12 mouse cellular contexts compared by ENCODE assay signal in the genomic region with DNA sequence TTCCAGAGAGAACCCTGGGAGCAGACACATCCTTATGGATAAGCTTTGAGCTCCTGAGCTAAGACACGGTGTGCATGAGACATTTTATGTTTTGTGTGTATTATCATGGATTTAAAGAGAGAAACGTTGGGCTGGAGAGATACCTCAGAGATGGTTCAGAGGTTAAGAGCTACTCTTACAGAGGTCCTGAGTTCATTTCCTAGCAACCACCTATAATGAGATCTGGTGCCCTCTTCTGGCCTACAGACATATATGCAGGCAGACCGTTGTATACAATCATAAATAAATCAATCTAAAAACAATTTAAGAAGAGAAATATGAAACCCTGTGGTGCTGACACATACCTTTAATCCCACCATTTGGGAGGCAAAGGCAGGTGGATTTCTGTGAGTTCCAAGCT. TPM values are rescaled to one million over a fixed set of nuclear protein-coding genes. Genes with fewer than 3 reads are reported as not detected.
A peak's percentile ranks its signal among the peaks of the same experiment; 100 is the strongest.
DNase-seq lines count a peak whose midpoint lies in the region; ATAC-seq and TF ChIP-seq lines count a peak whose summit lies in the region.
"Had no signal": no experiment of that assay in that cellular context is flagged by ENCODE, and none has a peak within 500 bp of the region (broad histone marks: within the 10 kb centered on the region; RNA-seq: fewer than 3 reads in every experiment).

No protein-coding gene starts in this region.

- ATAC-seq in hindbrain, postnatal 0 days = no peak
- ATAC-seq in hindbrain, embryonic 16.5 days = no peak

- no peaks in the 10 kb centered on the region for H3K9me3 ChIP-seq in hindbrain, postnatal 0 days (ENCODE audit: low read length)
- no peaks in the 10 kb centered on the region for H3K9me3 ChIP-seq in hindbrain, embryonic 16.5 days (ENCODE audit: control insufficient read depth, low read length)

- H3K4me1 ChIP-seq in hindbrain, postnatal 0 days (ENCODE audit: insufficient read depth, low read length) = no peaks in the 10 kb centered on the region
- peaks cover 7% of the 10 kb centered on the region for H3K4me1 ChIP-seq in hindbrain, embryonic 16.5 days (ENCODE audit: control insufficient read depth, insufficient read depth, low read depth, low read length)
- peaks cover 5% of the 10 kb centered on the region for H3K4me1 ChIP-seq in cortical plate, adult 2 months (ENCODE audit: control insufficient read depth, insufficient read depth, low read length)

- no peak overlapping the region for H3K4me3 ChIP-seq in hindbrain, postnatal 0 days (ENCODE audit: low read length)
- H3K4me3 ChIP-seq in hindbrain, embryonic 16.5 days (ENCODE audit: low read length) = no peak overlapping the region
- no peak overlapping the region for H3K4me3 ChIP-seq in cortical plate, adult 2 months (ENCODE audit: insufficient read depth, low read length)

- H3K36me3 ChIP-seq in hindbrain, postnatal 0 days (ENCODE audit: insufficient read depth, low read length) = no peaks in the 10 kb centered on the region
- H3K36me3 ChIP-seq in hindbrain, embryonic 16.5 days (ENCODE audit: control insufficient read depth, insufficient read depth, low read length) = no peaks in the 10 kb centered on the region

- TF ChIP-seq CTCF in hindbrain, postnatal 0 days (IDR thresholded peaks at IDR 0.05; ENCODE audit: low read depth) = peak; percentile 55
- 0 out of 2 replicates have a peak, but pooled peaks have one; percentile 16 for TF ChIP-seq CTCF in cortical plate, adult 2 months (IDR thresholded peaks at IDR 0.05; ENCODE audit: extremely low read depth, insufficient read depth, low read length)

- H3K9ac ChIP-seq in hindbrain, postnatal 0 days (replicated peaks; ENCODE audit: low read length) = no peak overlapping the region
- H3K9ac ChIP-seq in hindbrain, embryonic 16.5 days (ENCODE audit: low read depth, low read length) = no peak overlapping the region

- no peaks in the 10 kb centered on the region for H3K27me3 ChIP-seq in hindbrain, postnatal 0 days (ENCODE audit: insufficient read depth, low read length)
- peaks cover 11% of the 10 kb centered on the region for H3K27me3 ChIP-seq in hindbrain, embryonic 16.5 days (replicated peaks; ENCODE audit: control insufficient read depth, insufficient read depth, low read length)

- DNase-seq in hindbrain, postnatal 0 days (ENCODE audit: low spot score) = peak; percentile 28
- peak; percentile 41 for DNase-seq in thymus, postnatal 14 days
- no peak for DNase-seq in thymus, adult 18-20 months
- no peak for DNase-seq in retina, embryonic 14.5 days (ENCODE audit: low spot score)
- DNase-seq in spleen, adult 18-20 months = no peak
- DNase-seq: adrenal gland, postnatal 25 days; cerebellum, adult 11-12 months; kidney, adult 11 months; lung, postnatal 14 days had no signal

- WGBS in hindbrain, postnatal 0 days = 8% methylated on average over 3 of the region's 3 CpGs
- 7% methylated on average over 3 of the region's 3 CpGs for WGBS in hindbrain, embryonic 16.5 days

- no peak for TF ChIP-seq POLR2A in cortical plate, adult 2 months (IDR thresholded peaks at IDR 0.05; ENCODE audit: extremely low read depth, insufficient read depth, low read length)

- no peak overlapping the region for H3K4me2 ChIP-seq in hindbrain, postnatal 0 days (ENCODE audit: low read depth, low read length)
- H3K4me2 ChIP-seq in hindbrain, embryonic 16.5 days (ENCODE audit: low read length) = no peak overlapping the region

- H3K27ac ChIP-seq in hindbrain, postnatal 0 days = no peak overlapping the region
- H3K27ac ChIP-seq in hindbrain, embryonic 16.5 days (ENCODE audit: low read depth, low read length) = no peak overlapping the region
- H3K27ac ChIP-seq in cortical plate, adult 2 months (ENCODE audit: insufficient read depth, low read length) = no peak overlapping the region

RNA-seq across cellular contexts. Expression of a gene that starts 23.7 kb away (rescaled TPM):
- total RNA-seq in hindbrain, postnatal 0 days (2014; rRNA removed) = 26.2 and 27.2 TPM in 2 replicates
- polyA plus RNA-seq in hindbrain, postnatal 0 days (2015; fragmentation: Nextera tagmentation; extraction: Ambion mirVana) = 18.9 and 22.1 TPM in 2 replicates
- 25.4 and 27.0 TPM in 2 replicates for polyA plus RNA-seq in hindbrain, embryonic 16.5 days (2015; fragmentation: Nextera tagmentation; extraction: Ambion mirVana)
- 77.9 and 152 TPM in 2 replicates for polyA plus RNA-seq in cortical plate, adult 2 months (2012; rRNA removed)

RNA-seq across cellular contexts. Expression of a gene that starts 34.5 kb away (rescaled TPM):
- total RNA-seq in hindbrain, postnatal 0 days (2014; rRNA removed) = 82.0 and 106 TPM in 2 replicates
- 69.0 and 78.7 TPM in 2 replicates for polyA plus RNA-seq in hindbrain, postnatal 0 days (2015; fragmentation: Nextera tagmentation; extraction: Ambion mirVana)
- 74.4 and 81.7 TPM in 2 replicates for polyA plus RNA-seq in hindbrain, embryonic 16.5 days (2015; fragmentation: Nextera tagmentation; extraction: Ambion mirVana)
- polyA plus RNA-seq in cortical plate, adult 2 months (2012; rRNA removed) = 83.8 and 85.3 TPM in 2 replicates
- polyA plus RNA-seq: heart, embryonic 14.5 days had no signal

RNA-seq across cellular contexts. Expression of a gene that starts 46.2 kb away (rescaled TPM):
- 118 and 126 TPM in 2 replicates for total RNA-seq in hindbrain, postnatal 0 days (2014; rRNA removed)
- polyA plus RNA-seq in hindbrain, postnatal 0 days (2015; fragmentation: Nextera tagmentation; extraction: Ambion mirVana) = 40.6 and 41.9 TPM in 2 replicates
- polyA plus RNA-seq in hindbrain, embryonic 16.5 days (2015; fragmentation: Nextera tagmentation; extraction: Ambion mirVana) = 48.3 and 54.3 TPM in 2 replicates
- polyA plus RNA-seq in cortical plate, adult 2 months (2012; rRNA removed) = 72.8 and 73.0 TPM in 2 replicates

Comparison
In these comparisons a context has a peak if more than half of its experiments do, and no peak if none do; other contexts are left out.
1. DNase-seq: peak in hindbrain, postnatal 0 days (single experiment) and thymus, postnatal 14 days (single experiment); none in thymus, adult 18-20 months (0 of 2), retina, embryonic 14.5 days (single experiment) and spleen, adult 18-20 months (0 of 2).